Mouse (Mus musculus): ENCODE results near the gene Zfp644. TPM values are rescaled to one million over a fixed set of nuclear protein-coding genes. Genes with fewer than 3 reads are reported as not detected.

Gene Zfp644
- total RNA-seq, 4 experiments from 2014 or later: 122 to 145 (median 134) TPM

GRCm38 (mm10) chr5:106664910-106665309, 32.2 kb downstream of the Zfp644 start:
- no peak for DNase-seq (ENCODE audit: low spot score in 2 of 2)

GRCm38 (mm10) chr5:106660867-106661266, 36.2 kb downstream of the Zfp644 start:
- no peak for DNase-seq (ENCODE audit: low spot score in 2 of 2)

- DNase-seq (ENCODE audit: low spot score in 2 of 2): no peak
Observed at GRCm38 (mm10) chr5:106652790-106653328, 44.2 kb downstream of the Zfp644 start.

GRCm38 (mm10) chr5:106652220-106652753, 44.8 kb downstream of the Zfp644 start:
- no peak for DNase-seq (ENCODE audit: low spot score in 2 of 2)

- DNase-seq (ENCODE audit: low spot score in 2 of 2): no peak
Observed at GRCm38 (mm10) chr5:106649995-106650394, 47.1 kb downstream of the Zfp644 start.

GRCm38 (mm10) chr5:106649441-106649840, 47.6 kb downstream of the Zfp644 start:
- DNase-seq (ENCODE audit: low spot score in 2 of 2): no peak

- no peak for DNase-seq (ENCODE audit: low spot score in 2 of 2)
Observed at GRCm38 (mm10) chr5:106643434-106643833, 53.7 kb downstream of the Zfp644 start.

- DNase-seq (ENCODE audit: low spot score in 2 of 2): no peak
Observed at GRCm38 (mm10) chr5:106641876-106642275, 55.2 kb downstream of the Zfp644 start.

- no peak for DNase-seq (ENCODE audit: low spot score in 2 of 2)
Observed at GRCm38 (mm10) chr5:106640235-106640809, 56.8 kb downstream of the Zfp644 start.

- DNase-seq (ENCODE audit: low spot score in 2 of 2): no peak
Observed at GRCm38 (mm10) chr5:106639627-106640026, 57.5 kb downstream of the Zfp644 start.

- DNase-seq (ENCODE audit: low spot score in 2 of 2): no peak
Observed at GRCm38 (mm10) chr5:106636423-106636946, 60.6 kb downstream of the Zfp644 start.

- no peak for DNase-seq (ENCODE audit: low spot score in 2 of 2)
Observed at GRCm38 (mm10) chr5:106628369-106629149, 68.5 kb downstream of the Zfp644 start.

- DNase-seq (ENCODE audit: low spot score in 2 of 2): no peak
Observed at GRCm38 (mm10) chr5:106623337-106623736, 73.8 kb downstream of the Zfp644 start.

- no peak for DNase-seq (ENCODE audit: low spot score in 2 of 2)
Observed at GRCm38 (mm10) chr5:106622193-106622592, 74.9 kb downstream of the Zfp644 start.

GRCm38 (mm10) chr5:106620446-106620845, 76.6 kb downstream of the Zfp644 start:
- DNase-seq (ENCODE audit: low spot score in 2 of 2): no peak

GRCm38 (mm10) chr5:106615006-106615405, 82.1 kb downstream of the Zfp644 start:
- DNase-seq (ENCODE audit: low spot score in 2 of 2): no peak

- no peak for DNase-seq (ENCODE audit: low spot score in 2 of 2)
Observed at GRCm38 (mm10) chr5:106614570-106614969, 82.5 kb downstream of the Zfp644 start.

GRCm38 (mm10) chr5:106612151-106612550, 84.9 kb downstream of the Zfp644 start:
- no peak for DNase-seq (ENCODE audit: low spot score in 2 of 2)

- DNase-seq (ENCODE audit: low spot score in 2 of 2): no peak
Observed at GRCm38 (mm10) chr5:106608798-106609197, 88.3 kb downstream of the Zfp644 start, which contains the start of gene Gm17304. TSS of gene Gm17304 (plus strand) at chr5:106609098.

GRCm38 (mm10) chr5:106607081-106607480, 90.0 kb downstream of the Zfp644 start:
- DNase-seq (ENCODE audit: low spot score in 2 of 2): no peak

- DNase-seq (ENCODE audit: low spot score in 2 of 2): no peak
Observed at GRCm38 (mm10) chr5:106605096-106605495, 92.0 kb downstream of the Zfp644 start.

GRCm38 (mm10) chr5:106604381-106604780, 92.7 kb downstream of the Zfp644 start:
- no peak for DNase-seq (ENCODE audit: low spot score in 2 of 2)
